Mouse (Mus musculus): ENCODE results near the gene Atp2a1. TPM values are rescaled to one million over a fixed set of nuclear protein-coding genes. Genes with fewer than 3 reads are reported as not detected.

Atp2a1 gene
- polyA plus RNA-seq, 1 experiment from 2014 or later: 1.1 TPM

Other genes with a start within 250 kb of the Atp2a1 start
- 232 and 271 TPM in 2 replicates for gene Sbk1, start 190.5 kb downstream of the Atp2a1 start, polyA plus RNA-seq (2014; fragmentation: Nextera tagmentation; extraction: Ambion mirVana)
- 1.0 and 1.3 TPM in 2 replicates for gene Lat, start 93.5 kb downstream of the Atp2a1 start, polyA plus RNA-seq (2014; fragmentation: Nextera tagmentation; extraction: Ambion mirVana)
- gene Spns1, start 85.7 kb downstream of the Atp2a1 start, polyA plus RNA-seq (2014; fragmentation: Nextera tagmentation; extraction: Ambion mirVana): 63.4 and 64.5 TPM in 2 replicates
- 3.4 TPM in 2 replicates for gene Nfatc2ip, start 66.4 kb downstream of the Atp2a1 start, polyA plus RNA-seq (2014; fragmentation: Nextera tagmentation; extraction: Ambion mirVana)
- not detected in 2 replicates for gene Cd19, start 48.2 kb downstream of the Atp2a1 start, polyA plus RNA-seq (2014; fragmentation: Nextera tagmentation; extraction: Ambion mirVana)
- 19.8 and 22.3 TPM in 2 replicates for gene Rabep2, start 34.3 kb downstream of the Atp2a1 start, polyA plus RNA-seq (2014; fragmentation: Nextera tagmentation; extraction: Ambion mirVana)
- gene Sh2b1, start 12.3 kb upstream of the Atp2a1 start, polyA plus RNA-seq (2014; fragmentation: Nextera tagmentation; extraction: Ambion mirVana): 59.5 and 61.1 TPM in 2 replicates
- gene Tufm, start 24.3 kb upstream of the Atp2a1 start, polyA plus RNA-seq (2014; fragmentation: Nextera tagmentation; extraction: Ambion mirVana): 133 and 137 TPM in 2 replicates
- gene Atxn2l, start 40.3 kb upstream of the Atp2a1 start, polyA plus RNA-seq (2014; fragmentation: Nextera tagmentation; extraction: Ambion mirVana): 68.5 and 68.9 TPM in 2 replicates
- gene Eif3c, start 103.3 kb upstream of the Atp2a1 start, polyA plus RNA-seq (2014; fragmentation: Nextera tagmentation; extraction: Ambion mirVana): 156 and 171 TPM in 2 replicates
- 0.06 and 0.70 TPM in 2 replicates for gene Apobr, start 121.8 kb upstream of the Atp2a1 start, polyA plus RNA-seq (2014; fragmentation: Nextera tagmentation; extraction: Ambion mirVana)
- 24.9 and 26.6 TPM in 2 replicates for gene Cln3, start 122.7 kb upstream of the Atp2a1 start, polyA plus RNA-seq (2014; fragmentation: Nextera tagmentation; extraction: Ambion mirVana)
- not detected in 2 replicates for gene Il27, start 131.8 kb upstream of the Atp2a1 start, polyA plus RNA-seq (2014; fragmentation: Nextera tagmentation; extraction: Ambion mirVana)
- 2.2 and 10.8 TPM in 2 replicates for gene Nupr1, start 167.8 kb upstream of the Atp2a1 start, polyA plus RNA-seq (2014; fragmentation: Nextera tagmentation; extraction: Ambion mirVana)
- gene Sgf29, start 186.2 kb upstream of the Atp2a1 start, polyA plus RNA-seq (2014; fragmentation: Nextera tagmentation; extraction: Ambion mirVana): 58.0 and 61.5 TPM in 2 replicates
- gene Sult1a1, start 213.3 kb upstream of the Atp2a1 start, polyA plus RNA-seq (2014; fragmentation: Nextera tagmentation; extraction: Ambion mirVana): 0.59 and 2.2 TPM in 2 replicates
- gene Bola2, start 232.3 kb upstream of the Atp2a1 start, polyA plus RNA-seq (2014; fragmentation: Nextera tagmentation; extraction: Ambion mirVana): 132 and 140 TPM in 2 replicates
- gene Slx1b, start 232.7 kb upstream of the Atp2a1 start, polyA plus RNA-seq (2014; fragmentation: Nextera tagmentation; extraction: Ambion mirVana): 11.2 and 13.1 TPM in 2 replicates
- 98.8 and 104 TPM in 2 replicates for gene Coro1a, start 244.7 kb upstream of the Atp2a1 start, polyA plus RNA-seq (2014; fragmentation: Nextera tagmentation; extraction: Ambion mirVana)